ENCODE assay signal across 9 mouse cellular contexts in the genomic region with DNA sequence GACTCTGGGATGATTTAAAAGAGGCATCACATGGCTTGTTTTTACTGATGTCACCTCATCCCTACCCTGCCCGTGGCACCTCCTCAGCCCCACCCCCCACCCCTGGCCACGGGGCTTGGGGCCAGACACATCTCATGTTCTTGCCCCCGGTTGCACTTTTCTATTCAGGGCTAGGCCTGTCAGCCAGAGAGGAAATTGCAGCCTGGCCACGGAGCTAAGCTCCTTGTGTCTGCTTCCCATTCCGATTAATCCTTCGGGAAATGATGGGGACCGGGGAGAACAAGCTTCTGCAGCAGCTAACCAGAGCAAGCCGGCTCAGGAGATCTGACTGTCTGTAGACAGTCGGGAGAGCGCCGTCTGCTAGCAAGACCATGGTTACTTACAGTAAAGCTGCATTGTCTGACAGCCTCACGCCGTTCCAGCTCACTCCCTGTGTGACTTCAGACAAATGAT. TPM values are rescaled to one million over a fixed set of nuclear protein-coding genes. Genes with fewer than 3 reads are reported as not detected.
DNase-seq lines count a peak whose midpoint lies in the region; ATAC-seq lines count a peak whose summit lies in the region.
"Had no signal": no experiment of that assay in that cellular context is flagged by ENCODE, and none has a peak within 500 bp of the region (broad histone marks: within the 10 kb centered on the region; RNA-seq: fewer than 3 reads in every experiment).

No protein-coding gene starts in this region.

- H3K9me3 ChIP-seq in midbrain, embryonic 12.5 days, result no peaks in the 10 kb centered on the region
- H3K9me3 ChIP-seq in midbrain, embryonic 11.5 days (ENCODE audit: control insufficient read depth, low read length), result no peaks in the 10 kb centered on the region
- H3K9me3 ChIP-seq in forebrain, embryonic 15.5 days, result no peaks in the 10 kb centered on the region
- H3K9me3 ChIP-seq in hindbrain, embryonic 15.5 days, result no peaks in the 10 kb centered on the region

- H3K27me3 ChIP-seq in midbrain, embryonic 12.5 days, result no peaks in the 10 kb centered on the region
- H3K27me3 ChIP-seq in midbrain, embryonic 11.5 days (ENCODE audit: control insufficient read depth, insufficient read depth, low read length), result no peaks in the 10 kb centered on the region
- H3K27me3 ChIP-seq in forebrain, embryonic 15.5 days, result no peaks in the 10 kb centered on the region
- no peaks in the 10 kb centered on the region for H3K27me3 ChIP-seq in hindbrain, embryonic 15.5 days

- H3K27ac ChIP-seq in midbrain, embryonic 12.5 days (replicated peaks), result peak overlapping the region; percentile 60
- no peak overlapping the region for H3K27ac ChIP-seq in midbrain, embryonic 11.5 days (ENCODE audit: low read depth, low read length)
- peak overlapping the region; percentile 41 for H3K27ac ChIP-seq in forebrain, embryonic 15.5 days (replicated peaks)
- peak overlapping the region; percentile 61 for H3K27ac ChIP-seq in hindbrain, embryonic 15.5 days (replicated peaks)

- ATAC-seq in midbrain, embryonic 12.5 days (ENCODE audit: low FRiP score, low read depth), result peak; percentile 41; the same call in 1 of the 2 replicates
- ATAC-seq in midbrain, embryonic 11.5 days (ENCODE audit: low FRiP score), result no peak
- ATAC-seq in forebrain, embryonic 15.5 days (replicated peaks), result peak; percentile 53
- peak; percentile 65 for ATAC-seq in hindbrain, embryonic 15.5 days (ENCODE audit: low FRiP score, low read depth)

- 50% methylated on average over 13 of the region's 13 CpGs for WGBS in midbrain, embryonic 12.5 days
- 63% methylated on average over 13 of the region's 13 CpGs for WGBS in midbrain, embryonic 11.5 days
- WGBS in forebrain, embryonic 15.5 days, result 54% methylated on average over 13 of the region's 13 CpGs
- WGBS in hindbrain, embryonic 15.5 days, result 46% methylated on average over 13 of the region's 13 CpGs

- H3K36me3 ChIP-seq in midbrain, embryonic 12.5 days, result peaks cover 47% of the 10 kb centered on the region
- H3K36me3 ChIP-seq in midbrain, embryonic 11.5 days (ENCODE audit: control insufficient read depth, insufficient read depth, low read length), result peaks cover 9% of the 10 kb centered on the region
- H3K36me3 ChIP-seq in forebrain, embryonic 15.5 days, result peaks cover 22% of the 10 kb centered on the region
- H3K36me3 ChIP-seq in hindbrain, embryonic 15.5 days, result peaks cover 24% of the 10 kb centered on the region

- no peak for DNase-seq in midbrain, embryonic 11.5 days (ENCODE audit: low spot score, missing footprints)
- peak; percentile 51 for DNase-seq in lung, postnatal 10 days
- no peak for DNase-seq in layer of hippocampus, postnatal 36 days
- no peak for DNase-seq in cerebellum, adult 18-20 months
- DNase-seq in left cerebral cortex, postnatal 10 days (ENCODE audit: extremely low spot score in 1 of 2, low spot score in 2 of 2), result no peak

- H3K4me2 ChIP-seq in midbrain, embryonic 12.5 days (replicated peaks), result no peak overlapping the region
- H3K4me2 ChIP-seq in midbrain, embryonic 11.5 days, result no peak overlapping the region
- no peak overlapping the region for H3K4me2 ChIP-seq in forebrain, embryonic 15.5 days (replicated peaks)
- H3K4me2 ChIP-seq in hindbrain, embryonic 15.5 days, result no peak overlapping the region

- H3K4me3 ChIP-seq in midbrain, embryonic 12.5 days, result no peak overlapping the region
- H3K4me3 ChIP-seq in midbrain, embryonic 11.5 days (ENCODE audit: low read depth, low read length), result no peak overlapping the region
- H3K4me3 ChIP-seq in forebrain, embryonic 15.5 days, result no peak overlapping the region
- H3K4me3 ChIP-seq in hindbrain, embryonic 15.5 days, result no peak overlapping the region

- peaks cover 5% of the 10 kb centered on the region for H3K4me1 ChIP-seq in midbrain, embryonic 12.5 days
- peaks cover 5% of the 10 kb centered on the region for H3K4me1 ChIP-seq in midbrain, embryonic 11.5 days (ENCODE audit: control insufficient read depth, insufficient read depth, low read length)
- peaks cover 30% of the 10 kb centered on the region for H3K4me1 ChIP-seq in forebrain, embryonic 15.5 days
- H3K4me1 ChIP-seq in hindbrain, embryonic 15.5 days (replicated peaks), result peaks cover 17% of the 10 kb centered on the region

- intact Hi-C loops in left cerebral cortex, postnatal 10 days (cut with DNase I), result no loop called here

- H3K9ac ChIP-seq in midbrain, embryonic 12.5 days (replicated peaks), result no peak overlapping the region
- H3K9ac ChIP-seq in midbrain, embryonic 11.5 days (ENCODE audit: low read length), result no peak overlapping the region
- H3K9ac ChIP-seq in forebrain, embryonic 15.5 days (replicated peaks), result no peak overlapping the region
- H3K9ac ChIP-seq in hindbrain, embryonic 15.5 days, result no peak overlapping the region

RNA-seq across cellular contexts. Expression of a gene that starts 40.7 kb away (rescaled TPM):
- polyA plus RNA-seq in midbrain, embryonic 12.5 days (2016; fragmentation: Nextera tagmentation; extraction: Ambion mirVana), result not detected in 2 replicates
- polyA plus RNA-seq in midbrain, embryonic 11.5 days (2014; fragmentation: Nextera tagmentation; extraction: Ambion mirVana), result not detected in 2 replicates
- polyA plus RNA-seq in forebrain, embryonic 15.5 days (2015; fragmentation: Nextera tagmentation; extraction: Ambion mirVana), result not detected in 2 replicates
- not detected in 2 replicates for polyA plus RNA-seq in hindbrain, embryonic 15.5 days (2015; fragmentation: Nextera tagmentation; extraction: Ambion mirVana)
- 1 to 10 TPM; 2.3 to 2.9 TPM for total RNA-seq in layer of hippocampus, postnatal 36 days (2021)
- total RNA-seq in left cerebral cortex, postnatal 10 days (2021), result under 1 TPM in 1 of 2 experiments, not detected in 1; 0.49 TPM
- polyA plus RNA-seq: large intestine, adult 2 months had no signal

RNA-seq across cellular contexts. Expression of a gene that starts 50.3 kb away (rescaled TPM):
- 0.10 and 0.17 TPM in 2 replicates for polyA plus RNA-seq in midbrain, embryonic 12.5 days (2016; fragmentation: Nextera tagmentation; extraction: Ambion mirVana)
- polyA plus RNA-seq in midbrain, embryonic 11.5 days (2014; fragmentation: Nextera tagmentation; extraction: Ambion mirVana), result 0.18 TPM in 1 of 2 replicates, not detected in the other
- polyA plus RNA-seq in forebrain, embryonic 15.5 days (2015; fragmentation: Nextera tagmentation; extraction: Ambion mirVana), result 0.10 TPM in 1 of 2 replicates, not detected in the other
- 0.12 TPM in 2 replicates for polyA plus RNA-seq in hindbrain, embryonic 15.5 days (2015; fragmentation: Nextera tagmentation; extraction: Ambion mirVana)
- under 1 TPM; 0.51 to 0.92 TPM for total RNA-seq in layer of hippocampus, postnatal 36 days (2021)
- total RNA-seq in left cerebral cortex, postnatal 10 days (2021), result under 1 TPM; 0.32 to 0.47 TPM
